Mouse (Mus musculus): ENCODE results near the gene Vgll4. TPM values are rescaled to one million over a fixed set of nuclear protein-coding genes. Genes with fewer than 3 reads are reported as not detected.

Vgll4 gene
- polyA plus RNA-seq, 1 experiment from 2014 or later = 76.8 TPM

- Histone ChIP-seq H3K27me3 (replicated peaks; ENCODE audit: control insufficient read depth, insufficient read depth, low read length) (no peaks in the 10 kb centered on the region), H3K4me3 (ENCODE audit: low read depth, low read length) (no peak overlapping the region), H3K4me2 (ENCODE audit: low read depth, low read length) (no peak overlapping the region), H3K27ac (replicated peaks; ENCODE audit: low read depth, low read length) (peak overlapping the region; percentile 35; the same call in 1 of the 2 replicates), H3K9me3 (ENCODE audit: control insufficient read depth, low read length) (0 out of 2 replicates have a peak, but pooled peaks cover 3% of the 10 kb centered on the region), H3K9ac (ENCODE audit: low read depth, low read length) (no peak overlapping the region), H3K4me1 (ENCODE audit: control insufficient read depth, insufficient read depth, low read length) (peaks cover 39% of the 10 kb centered on the region), H3K36me3 (ENCODE audit: control insufficient read depth, insufficient read depth, low read length) (no peaks in the 10 kb centered on the region)
- WGBS = 83% methylated on average over 1 of the region's 1 CpGs
- no peak for DNase-seq (ENCODE audit: low spot score)
- no peak for ATAC-seq (ENCODE audit: low read depth)
Observed at GRCm38 (mm10) chr6:114835752-114836151, 134.0 kb downstream of the Vgll4 start.

- no peak overlapping the region for H3K4me2 ChIP-seq (ENCODE audit: low read depth, low read length)
- no peak for DNase-seq (ENCODE audit: low spot score)
- H3K27ac ChIP-seq (replicated peaks; ENCODE audit: low read depth, low read length) = peak overlapping the region; percentile 35; the same call in 1 of the 2 replicates
- no peaks in the 10 kb centered on the region for H3K27me3 ChIP-seq (replicated peaks; ENCODE audit: control insufficient read depth, insufficient read depth, low read length)
- no peak overlapping the region for H3K4me3 ChIP-seq (ENCODE audit: low read depth, low read length)
- no peak overlapping the region for H3K9ac ChIP-seq (ENCODE audit: low read depth, low read length)
- WGBS = 79% methylated on average over 7 of the region's 7 CpGs
- H3K36me3 ChIP-seq (ENCODE audit: control insufficient read depth, insufficient read depth, low read length) = no peaks in the 10 kb centered on the region
- peaks cover 37% of the 10 kb centered on the region for H3K4me1 ChIP-seq (ENCODE audit: control insufficient read depth, insufficient read depth, low read length)
- H3K9me3 ChIP-seq (ENCODE audit: control insufficient read depth, low read length) = 0 out of 2 replicates have a peak, but pooled peaks cover 3% of the 10 kb centered on the region
- no peak for ATAC-seq (ENCODE audit: low read depth)
Observed at GRCm38 (mm10) chr6:114835344-114835743, 134.4 kb downstream of the Vgll4 start.

- H3K27me3 ChIP-seq (replicated peaks; ENCODE audit: control insufficient read depth, insufficient read depth, low read length) = no peaks in the 10 kb centered on the region
- H3K9me3 ChIP-seq (ENCODE audit: control insufficient read depth, low read length) = 0 out of 2 replicates have a peak, but pooled peaks cover 3% of the 10 kb centered on the region
- H3K36me3 ChIP-seq (ENCODE audit: control insufficient read depth, insufficient read depth, low read length) = no peaks in the 10 kb centered on the region
- H3K4me3 ChIP-seq (ENCODE audit: low read depth, low read length) = no peak overlapping the region
- H3K4me2 ChIP-seq (ENCODE audit: low read depth, low read length) = no peak overlapping the region
- 50% methylated on average over 4 of the region's 4 CpGs for WGBS
- H3K27ac ChIP-seq (replicated peaks; ENCODE audit: low read depth, low read length) = peak overlapping the region; percentile 69
- peak; percentile 50 for DNase-seq (ENCODE audit: low spot score)
- peaks cover 25% of the 10 kb centered on the region for H3K4me1 ChIP-seq (ENCODE audit: control insufficient read depth, insufficient read depth, low read length)
- H3K9ac ChIP-seq (ENCODE audit: low read depth, low read length) = no peak overlapping the region
- ATAC-seq (ENCODE audit: low read depth) = peak; percentile 54; the same call in 1 of the 2 replicates
Observed at GRCm38 (mm10) chr6:114833791-114834346, 135.9 kb downstream of the Vgll4 start.

- H3K27ac ChIP-seq (replicated peaks; ENCODE audit: low read depth, low read length) = peak overlapping the region; percentile 56
- peak; percentile 58; the same call in 1 of the 2 replicates for ATAC-seq (ENCODE audit: low read depth)
Observed at GRCm38 (mm10) chr6:114833058-114833685, 136.6 kb downstream of the Vgll4 start.

GRCm38 (mm10) chr6:114831807-114832206 is 138.0 kb downstream of the Vgll4 start:
- no peak overlapping the region for H3K9ac ChIP-seq (ENCODE audit: low read depth, low read length)
- H3K4me2 ChIP-seq (ENCODE audit: low read depth, low read length) = no peak overlapping the region
- H3K27me3 ChIP-seq (replicated peaks; ENCODE audit: control insufficient read depth, insufficient read depth, low read length) = no peaks in the 10 kb centered on the region
- H3K4me1 ChIP-seq (ENCODE audit: control insufficient read depth, insufficient read depth, low read length) = peaks cover 25% of the 10 kb centered on the region
- no peaks in the 10 kb centered on the region for H3K36me3 ChIP-seq (ENCODE audit: control insufficient read depth, insufficient read depth, low read length)
- no peaks in the 10 kb centered on the region for H3K9me3 ChIP-seq (ENCODE audit: control insufficient read depth, low read length)
- no peak overlapping the region for H3K4me3 ChIP-seq (ENCODE audit: low read depth, low read length)
- no peak overlapping the region for H3K27ac ChIP-seq (replicated peaks; ENCODE audit: low read depth, low read length)
- 91% methylated on average over 3 of the region's 3 CpGs for WGBS
- DNase-seq (ENCODE audit: low spot score) (no peak), ATAC-seq (ENCODE audit: low read depth) (no peak)

More at GRCm38 (mm10) chr6:114833058-114833685, 136.6 kb downstream of the Vgll4 start:
- Histone ChIP-seq H3K36me3 (ENCODE audit: control insufficient read depth, insufficient read depth, low read length) (no peaks in the 10 kb centered on the region), H3K9me3 (ENCODE audit: control insufficient read depth, low read length) (0 out of 2 replicates have a peak, but pooled peaks cover 2% of the 10 kb centered on the region), H3K4me1 (ENCODE audit: control insufficient read depth, insufficient read depth, low read length) (peaks cover 25% of the 10 kb centered on the region), H3K4me2 (ENCODE audit: low read depth, low read length) (no peak overlapping the region), H3K4me3 (ENCODE audit: low read depth, low read length) (no peak overlapping the region), H3K9ac (ENCODE audit: low read depth, low read length) (no peak overlapping the region), H3K27me3 (replicated peaks; ENCODE audit: control insufficient read depth, insufficient read depth, low read length) (no peaks in the 10 kb centered on the region)
- 43% methylated on average over 9 of the region's 9 CpGs for WGBS
- peak; percentile 69 for DNase-seq (ENCODE audit: low spot score)

- Histone ChIP-seq H3K4me1 (ENCODE audit: control insufficient read depth, insufficient read depth, low read length) (peaks cover 25% of the 10 kb centered on the region), H3K4me2 (ENCODE audit: low read depth, low read length) (no peak overlapping the region), H3K9ac (ENCODE audit: low read depth, low read length) (no peak overlapping the region), H3K4me3 (ENCODE audit: low read depth, low read length) (no peak overlapping the region), H3K9me3 (ENCODE audit: control insufficient read depth, low read length) (no peaks in the 10 kb centered on the region), H3K27me3 (replicated peaks; ENCODE audit: control insufficient read depth, insufficient read depth, low read length) (no peaks in the 10 kb centered on the region), H3K27ac (replicated peaks; ENCODE audit: low read depth, low read length) (no peak overlapping the region), H3K36me3 (ENCODE audit: control insufficient read depth, insufficient read depth, low read length) (no peaks in the 10 kb centered on the region)
- 79% methylated on average over 9 of the region's 9 CpGs for WGBS
- DNase-seq (ENCODE audit: low spot score) (no peak), ATAC-seq (ENCODE audit: low read depth) (no peak)
Observed at GRCm38 (mm10) chr6:114829660-114830438, 139.9 kb downstream of the Vgll4 start.

- no peak for ATAC-seq (ENCODE audit: low read depth)
- 74% methylated on average over 2 of the region's 2 CpGs for WGBS
- DNase-seq (ENCODE audit: low spot score) = no peak
- Histone ChIP-seq H3K4me3 (ENCODE audit: low read depth, low read length) (no peak overlapping the region), H3K36me3 (ENCODE audit: control insufficient read depth, insufficient read depth, low read length) (no peaks in the 10 kb centered on the region), H3K4me2 (ENCODE audit: low read depth, low read length) (no peak overlapping the region), H3K27me3 (replicated peaks; ENCODE audit: control insufficient read depth, insufficient read depth, low read length) (no peaks in the 10 kb centered on the region), H3K9ac (ENCODE audit: low read depth, low read length) (no peak overlapping the region), H3K9me3 (ENCODE audit: control insufficient read depth, low read length) (peaks cover 7% of the 10 kb centered on the region; the same call in 1 of the 2 replicates), H3K4me1 (ENCODE audit: control insufficient read depth, insufficient read depth, low read length) (no peaks in the 10 kb centered on the region), H3K27ac (replicated peaks; ENCODE audit: low read depth, low read length) (no peak overlapping the region)
Observed at GRCm38 (mm10) chr6:114826889-114827288, 142.9 kb downstream of the Vgll4 start.

GRCm38 (mm10) chr6:114821646-114822045 is 148.1 kb downstream of the Vgll4 start:
- no peak overlapping the region for H3K27ac ChIP-seq (replicated peaks; ENCODE audit: low read depth, low read length)
- 73% methylated on average over 7 of the region's 7 CpGs for WGBS
- no peak overlapping the region for H3K9ac ChIP-seq (ENCODE audit: low read depth, low read length)

More at GRCm38 (mm10) chr6:114821646-114822045, 148.1 kb downstream of the Vgll4 start:
- Histone ChIP-seq H3K4me2 (ENCODE audit: low read depth, low read length) (no peak overlapping the region), H3K4me1 (ENCODE audit: control insufficient read depth, insufficient read depth, low read length) (peaks cover 30% of the 10 kb centered on the region), H3K9me3 (ENCODE audit: control insufficient read depth, low read length) (peaks cover 7% of the 10 kb centered on the region; the same call in 1 of the 2 replicates), H3K36me3 (ENCODE audit: control insufficient read depth, insufficient read depth, low read length) (no peaks in the 10 kb centered on the region), H3K27me3 (replicated peaks; ENCODE audit: control insufficient read depth, insufficient read depth, low read length) (no peaks in the 10 kb centered on the region), H3K4me3 (ENCODE audit: low read depth, low read length) (no peak overlapping the region)
- ATAC-seq (ENCODE audit: low read depth) (no peak), DNase-seq (ENCODE audit: low spot score) (no peak)
